Mouse (Mus musculus): Measurements from ENCODE around the gene Nthl1. TPM values are rescaled to one million over a fixed set of nuclear protein-coding genes. Genes with fewer than 3 reads are reported as not detected.

Gene Nthl1
- polyA plus RNA-seq, 1 experiment from 2014 or later = 7.8 TPM

- Histone ChIP-seq H3K9me3 (ENCODE audit: control insufficient read depth, low read length) (no peaks in the 10 kb centered on the region), H3K9ac (no peak overlapping the region), H3K27ac (no peak overlapping the region), H3K4me3 (replicated peaks; ENCODE audit: low read length) (no peak overlapping the region), H3K36me3 (replicated peaks; ENCODE audit: control insufficient read depth, insufficient read depth) (peaks cover 100% of the 10 kb centered on the region), H3K27me3 (ENCODE audit: control insufficient read depth, insufficient read depth, low read length) (no peaks in the 10 kb centered on the region), H3K4me2 (replicated peaks) (no peak overlapping the region), H3K4me1 (replicated peaks; ENCODE audit: control insufficient read depth, insufficient read depth, low read length) (no peaks in the 10 kb centered on the region)
- ATAC-seq (ENCODE audit: low FRiP score) (no peak), DNase-seq (ENCODE audit: low spot score) (no peak)
- WGBS = 73% methylated on average over 17 of the region's 17 CpGs
Observed at GRCm38 (mm10) chr17:24595126-24596072, 37.1 kb upstream of the Nthl1 start.

GRCm38 (mm10) chr17:24596073-24596466 is 36.4 kb upstream of the Nthl1 start:
- no peak overlapping the region for H3K4me3 ChIP-seq (replicated peaks; ENCODE audit: low read length)
- peaks cover 100% of the 10 kb centered on the region for H3K36me3 ChIP-seq (replicated peaks; ENCODE audit: control insufficient read depth, insufficient read depth)
- H3K27me3 ChIP-seq (ENCODE audit: control insufficient read depth, insufficient read depth, low read length) = no peaks in the 10 kb centered on the region
- no peak overlapping the region for H3K9ac ChIP-seq
- 91% methylated on average over 5 of the region's 5 CpGs for WGBS
- no peaks in the 10 kb centered on the region for H3K4me1 ChIP-seq (replicated peaks; ENCODE audit: control insufficient read depth, insufficient read depth, low read length)
- H3K9me3 ChIP-seq (ENCODE audit: control insufficient read depth, low read length) = no peaks in the 10 kb centered on the region
- no peak overlapping the region for H3K4me2 ChIP-seq (replicated peaks)
- ATAC-seq (ENCODE audit: low FRiP score) (no peak), DNase-seq (ENCODE audit: low spot score) (no peak)
- no peak overlapping the region for H3K27ac ChIP-seq

- H3K4me2 ChIP-seq (replicated peaks) = no peak overlapping the region
- H3K27ac ChIP-seq = no peak overlapping the region
- DNase-seq (ENCODE audit: low spot score) (no peak), ATAC-seq (ENCODE audit: low FRiP score) (no peak)
- WGBS = 93% methylated on average over 19 of the region's 19 CpGs
- H3K36me3 ChIP-seq (replicated peaks; ENCODE audit: control insufficient read depth, insufficient read depth) = peaks cover 100% of the 10 kb centered on the region
- no peak overlapping the region for H3K4me3 ChIP-seq (replicated peaks; ENCODE audit: low read length)
- H3K27me3 ChIP-seq (ENCODE audit: control insufficient read depth, insufficient read depth, low read length) = no peaks in the 10 kb centered on the region
- H3K4me1 ChIP-seq (replicated peaks; ENCODE audit: control insufficient read depth, insufficient read depth, low read length) = no peaks in the 10 kb centered on the region
- no peak overlapping the region for H3K9ac ChIP-seq
- no peaks in the 10 kb centered on the region for H3K9me3 ChIP-seq (ENCODE audit: control insufficient read depth, low read length)
Observed at GRCm38 (mm10) chr17:24596471-24597183, 35.9 kb upstream of the Nthl1 start.

- WGBS = 98% methylated on average over 3 of the region's 3 CpGs
- H3K36me3 ChIP-seq (replicated peaks; ENCODE audit: control insufficient read depth, insufficient read depth) = peaks cover 99% of the 10 kb centered on the region
Observed at GRCm38 (mm10) chr17:24597989-24598388, 34.5 kb upstream of the Nthl1 start.

GRCm38 (mm10) chr17:24600502-24600901 is 32.0 kb upstream of the Nthl1 start:
- Histone ChIP-seq H3K9me3 (ENCODE audit: control insufficient read depth, low read length) (no peaks in the 10 kb centered on the region), H3K27me3 (ENCODE audit: control insufficient read depth, insufficient read depth, low read length) (no peaks in the 10 kb centered on the region), H3K4me3 (replicated peaks; ENCODE audit: low read length) (no peak overlapping the region), H3K27ac (no peak overlapping the region), H3K4me1 (replicated peaks; ENCODE audit: control insufficient read depth, insufficient read depth, low read length) (no peaks in the 10 kb centered on the region), H3K9ac (no peak overlapping the region), H3K36me3 (replicated peaks; ENCODE audit: control insufficient read depth, insufficient read depth) (peaks cover 97% of the 10 kb centered on the region), H3K4me2 (replicated peaks) (no peak overlapping the region)
- DNase-seq (ENCODE audit: low spot score) (no peak), ATAC-seq (ENCODE audit: low FRiP score) (no peak)
- WGBS = 93% methylated on average over 4 of the region's 4 CpGs

More at GRCm38 (mm10) chr17:24597989-24598388, 34.5 kb upstream of the Nthl1 start:
- Histone ChIP-seq H3K9me3 (ENCODE audit: control insufficient read depth, low read length) (no peaks in the 10 kb centered on the region), H3K4me1 (replicated peaks; ENCODE audit: control insufficient read depth, insufficient read depth, low read length) (no peaks in the 10 kb centered on the region), H3K27ac (no peak overlapping the region), H3K4me3 (replicated peaks; ENCODE audit: low read length) (no peak overlapping the region), H3K9ac (no peak overlapping the region), H3K4me2 (replicated peaks) (no peak overlapping the region), H3K27me3 (ENCODE audit: control insufficient read depth, insufficient read depth, low read length) (no peaks in the 10 kb centered on the region)
- DNase-seq (ENCODE audit: low spot score) (no peak), ATAC-seq (ENCODE audit: low FRiP score) (no peak)

- no peak overlapping the region for H3K4me2 ChIP-seq (replicated peaks)
- no peaks in the 10 kb centered on the region for H3K4me1 ChIP-seq (replicated peaks; ENCODE audit: control insufficient read depth, insufficient read depth, low read length)
- no peak overlapping the region for H3K4me3 ChIP-seq (replicated peaks; ENCODE audit: low read length)
- DNase-seq (ENCODE audit: low spot score) (no peak), ATAC-seq (ENCODE audit: low FRiP score) (no peak)
- 92% methylated on average over 8 of the region's 8 CpGs for WGBS
- H3K9ac ChIP-seq = no peak overlapping the region
- no peak overlapping the region for H3K27ac ChIP-seq
- no peaks in the 10 kb centered on the region for H3K9me3 ChIP-seq (ENCODE audit: control insufficient read depth, low read length)
- no peaks in the 10 kb centered on the region for H3K27me3 ChIP-seq (ENCODE audit: control insufficient read depth, insufficient read depth, low read length)
- H3K36me3 ChIP-seq (replicated peaks; ENCODE audit: control insufficient read depth, insufficient read depth) = peaks cover 96% of the 10 kb centered on the region
Observed at GRCm38 (mm10) chr17:24603961-24604360, 28.5 kb upstream of the Nthl1 start.

GRCm38 (mm10) chr17:24604557-24604956 is 27.9 kb upstream of the Nthl1 start:
- peaks cover 91% of the 10 kb centered on the region for H3K36me3 ChIP-seq (replicated peaks; ENCODE audit: control insufficient read depth, insufficient read depth)
- H3K9me3 ChIP-seq (ENCODE audit: control insufficient read depth, low read length) = no peaks in the 10 kb centered on the region
- DNase-seq (ENCODE audit: low spot score) (no peak), ATAC-seq (ENCODE audit: low FRiP score) (no peak)
- H3K27me3 ChIP-seq (ENCODE audit: control insufficient read depth, insufficient read depth, low read length) = no peaks in the 10 kb centered on the region
- H3K4me2 ChIP-seq (replicated peaks) = no peak overlapping the region
- H3K9ac ChIP-seq = no peak overlapping the region
- no peaks in the 10 kb centered on the region for H3K4me1 ChIP-seq (replicated peaks; ENCODE audit: control insufficient read depth, insufficient read depth, low read length)
- no peak overlapping the region for H3K27ac ChIP-seq
- H3K4me3 ChIP-seq (replicated peaks; ENCODE audit: low read length) = no peak overlapping the region
- WGBS = 93% methylated on average over 3 of the region's 3 CpGs

- 94% methylated on average over 4 of the region's 4 CpGs for WGBS
- Histone ChIP-seq H3K4me2 (replicated peaks) (no peak overlapping the region), H3K9ac (no peak overlapping the region), H3K4me1 (replicated peaks; ENCODE audit: control insufficient read depth, insufficient read depth, low read length) (no peaks in the 10 kb centered on the region), H3K9me3 (ENCODE audit: control insufficient read depth, low read length) (no peaks in the 10 kb centered on the region), H3K27me3 (ENCODE audit: control insufficient read depth, insufficient read depth, low read length) (no peaks in the 10 kb centered on the region), H3K36me3 (replicated peaks; ENCODE audit: control insufficient read depth, insufficient read depth) (peaks cover 72% of the 10 kb centered on the region), H3K4me3 (replicated peaks; ENCODE audit: low read length) (no peak overlapping the region), H3K27ac (no peak overlapping the region)
- no peak for ATAC-seq (ENCODE audit: low FRiP score)
- no peak for DNase-seq (ENCODE audit: low spot score)
Observed at GRCm38 (mm10) chr17:24608370-24608769, 24.1 kb upstream of the Nthl1 start.

GRCm38 (mm10) chr17:24608874-24609273 is 23.6 kb upstream of the Nthl1 start:
- no peak for DNase-seq (ENCODE audit: low spot score)
- Histone ChIP-seq H3K9ac (no peak overlapping the region), H3K9me3 (ENCODE audit: control insufficient read depth, low read length) (no peaks in the 10 kb centered on the region), H3K4me3 (replicated peaks; ENCODE audit: low read length) (no peak overlapping the region), H3K27ac (no peak overlapping the region), H3K4me2 (replicated peaks) (no peak overlapping the region), H3K36me3 (replicated peaks; ENCODE audit: control insufficient read depth, insufficient read depth) (peaks cover 73% of the 10 kb centered on the region), H3K27me3 (ENCODE audit: control insufficient read depth, insufficient read depth, low read length) (no peaks in the 10 kb centered on the region), H3K4me1 (replicated peaks; ENCODE audit: control insufficient read depth, insufficient read depth, low read length) (no peaks in the 10 kb centered on the region)
- WGBS = 94% methylated on average over 8 of the region's 8 CpGs
- ATAC-seq (ENCODE audit: low FRiP score) = no peak

Measured in hindbrain, embryonic 14.5 days (tissue).